Mouse (Mus musculus) ES-Bruce4 (cell line): ENCODE measurements at regions not wholly inside any gene's neighbourhood (a gene's known extent, or its start where the extent isn't known, plus 50 kb on each side); places are given as distances from the start of the nearest gene placed in this dataset.

Experiments used
- CTCF ChIP-seq: IDR thresholded peaks from one replicate; pipeline ENCODE4 v1.8.1; 2011; ENCODE audit warnings: low read depth, low read length
- EP300 ChIP-seq: IDR thresholded peaks from 2 replicates; pipeline ENCODE4 v1.6.1; 2011; ENCODE audit warnings: low read depth, low read length; ENCODE audit not compliant: insufficient read depth
- POLR2A ChIP-seq: IDR thresholded peaks from one replicate; pipeline ENCODE4 v1.8.1; 2011; ENCODE audit warnings: low read length; ENCODE audit not compliant: insufficient read depth

DNA sequence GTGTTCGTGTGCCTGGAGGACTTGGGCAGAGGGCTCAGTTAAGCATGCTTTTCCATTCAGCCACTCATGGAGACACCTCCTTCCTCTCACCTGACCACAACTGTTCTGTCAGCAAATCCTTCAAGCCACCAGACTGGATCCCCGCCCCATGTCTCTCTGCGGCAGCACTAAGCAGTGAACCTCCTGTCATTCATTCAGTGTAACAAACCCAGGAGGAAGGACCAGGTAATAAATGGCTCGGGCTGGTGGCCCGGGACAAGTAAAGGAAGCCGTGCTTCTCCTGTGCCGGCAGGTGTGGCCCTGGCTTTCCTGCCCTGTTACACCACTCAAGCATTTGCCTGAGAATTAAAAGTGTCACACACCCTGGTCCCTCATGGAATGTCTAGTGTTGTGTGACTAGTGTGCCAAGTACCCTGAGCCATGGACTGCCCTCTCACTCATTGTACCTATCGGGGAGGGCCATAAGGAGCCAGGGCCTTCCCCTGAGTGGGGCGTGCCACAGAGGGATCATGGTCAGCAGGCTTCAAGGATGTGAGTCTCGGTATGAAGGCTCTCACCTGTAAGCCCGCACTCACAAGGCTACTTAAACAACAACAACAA, 207.6 kb upstream of the Lrfn2 start:
- TF ChIP-seq POLR2A = no peak
- TF ChIP-seq CTCF = no peak
- TF ChIP-seq EP300 = no peak
